In the genomic region with DNA sequence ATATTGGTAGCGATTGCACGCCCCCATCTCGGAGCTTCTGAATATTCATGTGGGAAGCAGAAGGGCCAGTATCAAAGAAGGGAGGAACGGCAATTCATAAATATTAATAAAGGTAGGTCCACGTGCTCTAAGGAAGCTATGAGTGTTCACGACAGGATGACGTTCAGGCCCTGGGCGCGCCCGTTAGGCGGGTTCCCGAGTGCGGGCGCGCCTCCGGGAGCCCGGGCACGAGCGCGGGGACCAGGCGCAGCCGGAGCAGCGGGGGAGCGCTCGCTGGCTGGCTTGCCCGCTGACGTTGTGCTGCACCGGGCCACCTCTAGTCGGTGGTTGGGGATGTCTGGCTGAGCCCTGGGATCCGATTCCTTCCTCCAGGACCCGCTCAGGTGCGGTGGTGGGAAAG, we compare ENCODE assay signal across 8 mouse cellular contexts. TPM values are rescaled to one million over a fixed set of nuclear protein-coding genes. Genes with fewer than 3 reads are reported as not detected.
A peak's percentile ranks its signal among the peaks of the same experiment; 100 is the strongest.
DNase-seq lines count a peak whose midpoint lies in the region; ATAC-seq and TF ChIP-seq lines count a peak whose summit lies in the region.

No protein-coding gene starts in this region.

- intact Hi-C loops in gastrocnemius, postnatal 14 days (cut with DNase I; ENCODE audit: low total_unique reads), result no loop called here

- DNase-seq in adrenal gland, postnatal 25 days, result peak; percentile 75
- DNase-seq in embryo, embryonic 10.5 days (ENCODE audit: low spot score), result peak; percentile 90
- DNase-seq in gastrocnemius, postnatal 14 days, result peak; percentile 66
- DNase-seq in hindbrain, postnatal 0 days (ENCODE audit: low spot score), result peak; percentile 96
- DNase-seq in left cerebral cortex, adult 18-20 months (ENCODE audit: low spot score in 2 of 2), result peak; percentile 84 to 94
- DNase-seq in lung, postnatal 14 days, result peak; percentile 36
- DNase-seq in right cerebral cortex, adult 18-20 months, result peak; percentile 95
- no peak for DNase-seq in spleen, adult 12 weeks (ENCODE audit: low spot score)

- H3K4me1 ChIP-seq in hindbrain, postnatal 0 days (ENCODE audit: insufficient read depth, low read length), result peaks cover 8% of the 10 kb centered on the region; the same call in 1 of the 2 replicates

- no peak; the same call in 1 of the 2 replicates for TF ChIP-seq CTCF in hindbrain, postnatal 0 days (IDR thresholded peaks at IDR 0.05; ENCODE audit: low read depth)

- under 1% methylated on average over 32 of the region's 32 CpGs for WGBS in hindbrain, postnatal 0 days

- H3K9ac ChIP-seq in hindbrain, postnatal 0 days (replicated peaks; ENCODE audit: low read length), result peak overlapping the region; percentile 57

- no peaks in the 10 kb centered on the region for H3K36me3 ChIP-seq in hindbrain, postnatal 0 days (ENCODE audit: insufficient read depth, low read length)

- no peaks in the 10 kb centered on the region for H3K9me3 ChIP-seq in hindbrain, postnatal 0 days (ENCODE audit: low read length)

- H3K4me2 ChIP-seq in hindbrain, postnatal 0 days (ENCODE audit: low read depth, low read length), result peak overlapping the region; percentile 86

- peak overlapping the region; percentile 66 for H3K4me3 ChIP-seq in hindbrain, postnatal 0 days (ENCODE audit: low read length)

- H3K27ac ChIP-seq in hindbrain, postnatal 0 days, result peak overlapping the region; percentile 93

- no peaks in the 10 kb centered on the region for H3K27me3 ChIP-seq in hindbrain, postnatal 0 days (ENCODE audit: insufficient read depth, low read length)

- peak; percentile 92 for ATAC-seq in hindbrain, postnatal 0 days

RNA-seq across cellular contexts. Expression of gene Fez1, which starts 10.9 kb away (rescaled TPM):
- total RNA-seq in adrenal gland, postnatal 25 days (2021), result 4.0 and 4.7 TPM in 2 replicates
- 1 to 10 TPM; 2.3 to 3.7 TPM for total RNA-seq in gastrocnemius, postnatal 14 days (2021)
- 237 and 300 TPM in 2 replicates for total RNA-seq in hindbrain, postnatal 0 days (2014; rRNA removed)
- polyA plus RNA-seq in hindbrain, postnatal 0 days (2015; fragmentation: Nextera tagmentation; extraction: Ambion mirVana), result 464 and 483 TPM in 2 replicates
- total RNA-seq in left cerebral cortex, adult 18-20 months (2021), result 100 to 1,000 TPM; 260 to 266 TPM

RNA-seq across cellular contexts. Expression of gene Ei24, which starts 35.3 kb away (rescaled TPM):
- total RNA-seq in adrenal gland, postnatal 25 days (2021), result 118 and 131 TPM in 2 replicates
- 10 to 100 TPM; 51.7 to 56.9 TPM for total RNA-seq in gastrocnemius, postnatal 14 days (2021)
- total RNA-seq in hindbrain, postnatal 0 days (2014; rRNA removed), result 85.0 and 93.2 TPM in 2 replicates
- 105 and 107 TPM in 2 replicates for polyA plus RNA-seq in hindbrain, postnatal 0 days (2015; fragmentation: Nextera tagmentation; extraction: Ambion mirVana)
- 100 to 1,000 TPM; 107 to 120 TPM for total RNA-seq in left cerebral cortex, adult 18-20 months (2021)

Comparison
In these comparisons a context has a peak if more than half of its experiments do, and no peak if none do; other contexts are left out.
1. RNA of gene Fez1, which starts 10.9 kb away (total RNA-seq): 237 to 300 TPM in hindbrain, postnatal 0 days and 260 to 266 TPM in left cerebral cortex, adult 18-20 months; 4.0 to 4.7 TPM in adrenal gland, postnatal 25 days and 2.3 to 3.7 TPM in gastrocnemius, postnatal 14 days; every median in the first group is over 10 times any median in the second.